Mouse (Mus musculus) myocyte (in vitro differentiated cells): ENCODE measurements around the gene Dpy19l1.

Source experiments
- CEBPB ChIP-seq: IDR thresholded peaks from 2 replicates; pipeline ENCODE4 v1.6.1; 2011; ENCODE audit warnings: mild to moderate bottlenecking, moderate library complexity; ENCODE audit not compliant: poor library complexity, insufficient read depth, severe bottlenecking
- MAX ChIP-seq: IDR thresholded peaks from one replicate; pipeline ENCODE4 v1.6.1; 2011; ENCODE audit warnings: low read depth, mild to moderate bottlenecking, control low read depth
- MYOG ChIP-seq, 3 experiments: IDR thresholded peaks; one replicate each; pipeline ENCODE4 v1.6.1; 2011; ENCODE audit warnings: control low read depth in 2 of 3, low read depth in 2 of 3, mild to moderate bottlenecking in 2 of 3; ENCODE audit not compliant: insufficient read length in 2 of 3, control insufficient read depth in 1 of 3, insufficient read depth in 1 of 3
- POLR2A ChIP-seq: IDR thresholded peaks from one replicate; pipeline ENCODE4 v1.6.1; 2011; ENCODE audit warnings: low read depth, mild to moderate bottlenecking, control low read depth, moderate library complexity; ENCODE audit not compliant: insufficient read length
- POLR2AphosphoS2 ChIP-seq: IDR thresholded peaks from one replicate; pipeline ENCODE4 v1.6.1; 2011; ENCODE audit warnings: low read depth, control low read depth; ENCODE audit not compliant: insufficient read length
- TCF3 ChIP-seq: IDR thresholded peaks from one replicate; pipeline ENCODE4 v1.6.1; 2011; ENCODE audit warnings: low read depth, control low read depth; ENCODE audit not compliant: insufficient read length
- USF1 ChIP-seq: IDR thresholded peaks from one replicate; pipeline ENCODE4 v1.6.1; 2011; ENCODE audit warnings: low read depth, mild to moderate bottlenecking, control low read depth, moderate library complexity

DNA sequence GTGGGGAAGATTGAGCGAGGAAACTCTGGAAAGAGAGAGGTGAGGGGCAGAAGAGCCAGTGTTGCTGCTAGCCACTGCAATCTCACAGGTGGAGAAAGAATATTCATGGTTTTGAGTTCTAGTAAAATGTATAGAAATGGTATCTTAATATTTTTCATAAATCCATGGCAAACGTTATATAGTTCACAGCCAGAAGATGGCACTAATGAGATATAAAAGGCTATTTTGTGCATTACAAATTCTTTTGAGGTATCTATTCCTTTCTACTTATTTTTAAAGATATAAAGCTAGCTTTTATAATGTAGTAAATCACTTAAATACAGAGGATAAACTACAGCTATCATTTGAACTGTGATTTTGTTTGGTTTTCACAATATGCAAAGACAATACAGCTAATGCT lies 35.2 kb upstream of the Dpy19l1 start:
- no peak for TF ChIP-seq USF1
- no peak for TF ChIP-seq POLR2A
- TF ChIP-seq POLR2AphosphoS2, result no peak
- TF ChIP-seq MAX, result no peak
- TF ChIP-seq MYOG (IDR thresholded peaks at IDR 0.05; ENCODE audit: control insufficient read depth in 1 of 3, insufficient read depth in 1 of 3, insufficient read length in 2 of 3, low read depth in 2 of 3), result no peak
- no peak for TF ChIP-seq CEBPB
- no peak for TF ChIP-seq TCF3
